Mouse (Mus musculus) B cell, adult 67 days (primary cell): Measurements from ENCODE around the gene Nsg1. TPM values are rescaled to one million over a fixed set of nuclear protein-coding genes. Genes with fewer than 3 reads are reported as not detected.

Experiments used
- total RNA-seq, 2 experiments: library from RNA; stranded (reverse); gene quantifications; 4 replicates each; pipeline ENCODE4 v1.2.4; 2023

The Nsg1 gene
- not detected for total RNA-seq

GRCm38 (mm10) chr5:38159634-38160413 lies at the start of gene Nsg1:
Gene Nsg1, minus strand, starts transcription at chr5:38159907.

Other genes starting within 250 kb of the Nsg1 start
- 10 to 100 TPM; 20.6 to 22.1 TPM for gene Stx18, start 121.2 kb downstream of the Nsg1 start, total RNA-seq
- gene Zbtb49, start 60.5 kb upstream of the Nsg1 start, total RNA-seq: 10 to 100 TPM; 22.9 to 24.6 TPM
- gene Lyar, start 60.6 kb upstream of the Nsg1 start, total RNA-seq: 10 to 100 TPM; 31.1 to 36.7 TPM
- gene Tmem128, start 100.3 kb upstream of the Nsg1 start, total RNA-seq: 10 to 100 TPM; 73.6 to 79.5 TPM
- gene Otop1, start 116.1 kb upstream of the Nsg1 start, total RNA-seq: not detected
- 1 to 10 TPM in 1 of 2 experiments, under 1 TPM in 1; 0.49 to 1.2 TPM for gene Drd5, start 159.5 kb upstream of the Nsg1 start, total RNA-seq